Mouse (Mus musculus) retina, postnatal 7 days (tissue): ENCODE results near the gene Arel1.

Experiments
- DNase-seq: peaks from one replicate; pipeline ENCODE4 v3.0.0-alpha.2; 2012; ENCODE audit warnings: low read depth, low spot score

The Arel1 gene

GRCm38 (mm10) chr12:84907627-84908480 lies 62.8 kb downstream of the Arel1 start:
- no peak for DNase-seq

- DNase-seq: no peak
Observed at GRCm38 (mm10) chr12:84907024-84907626, 63.6 kb downstream of the Arel1 start.

- no peak for DNase-seq
Observed at GRCm38 (mm10) chr12:84904399-84904798, 66.3 kb downstream of the Arel1 start.

- no peak for DNase-seq
Observed at GRCm38 (mm10) chr12:84900317-84900716, 70.4 kb downstream of the Arel1 start.

- no peak for DNase-seq
Observed at GRCm38 (mm10) chr12:84897322-84897721, 73.4 kb downstream of the Arel1 start.

GRCm38 (mm10) chr12:84896235-84896634 lies 74.5 kb downstream of the Arel1 start:
- no peak for DNase-seq

- DNase-seq: no peak
Observed at GRCm38 (mm10) chr12:84893648-84894628, 76.8 kb downstream of the Arel1 start.

- no peak for DNase-seq
Observed at GRCm38 (mm10) chr12:84890289-84890688, 80.4 kb downstream of the Arel1 start.

- no peak for DNase-seq
Observed at GRCm38 (mm10) chr12:84885107-84885876, 85.4 kb downstream of the Arel1 start.

GRCm38 (mm10) chr12:84884423-84885076 lies 86.2 kb downstream of the Arel1 start:
- no peak for DNase-seq

GRCm38 (mm10) chr12:84882796-84883195 lies 87.9 kb downstream of the Arel1 start:
- no peak for DNase-seq

GRCm38 (mm10) chr12:84880091-84880490 lies 90.6 kb downstream of the Arel1 start:
- DNase-seq: no peak

- DNase-seq: peak; percentile 41
Observed at GRCm38 (mm10) chr12:84876481-84877121, 94.1 kb downstream of the Arel1 start, which contains the start of gene Ltbp2. Gene Ltbp2 (minus strand): TSS chr12:84876532.

GRCm38 (mm10) chr12:84875761-84876480 lies 94.8 kb downstream of the Arel1 start:
- no peak for DNase-seq

- DNase-seq: no peak
Observed at GRCm38 (mm10) chr12:84873434-84873833, 97.3 kb downstream of the Arel1 start.

- no peak for DNase-seq
Observed at GRCm38 (mm10) chr12:84872310-84872709, 98.4 kb downstream of the Arel1 start.
